Mouse (Mus musculus): ENCODE data around the gene Sept8. TPM values are rescaled to one million over a fixed set of nuclear protein-coding genes. Genes with fewer than 3 reads are reported as not detected.
"Not testable (repeated sequence)": the region's sequence is repeated elsewhere in the genome, so short reads cannot be mapped to it uniquely, and the experiment has no call there.

Gene Sept8
- polyA plus RNA-seq, 1 experiment from 2014 or later, result 23.3 TPM

DNA sequence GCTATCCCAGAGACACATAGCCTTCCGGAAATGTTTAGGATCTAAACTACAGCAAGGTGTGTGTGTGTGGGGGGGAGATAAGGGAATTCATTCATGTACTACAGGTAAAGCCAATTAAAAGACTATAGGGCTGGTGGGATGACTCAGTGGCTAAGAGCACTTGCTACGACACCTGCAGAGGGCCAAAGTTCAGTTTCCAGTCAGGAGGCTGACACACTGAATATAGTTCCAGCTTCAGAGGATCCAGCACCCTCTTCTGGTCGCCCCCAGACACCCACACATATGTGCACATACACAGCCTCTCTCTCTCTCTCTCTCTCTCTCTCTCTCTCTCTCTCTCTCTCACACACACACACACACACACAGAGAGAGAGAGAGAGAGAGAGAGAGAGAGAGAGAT, 38.9 kb downstream of the Sept8 start:
- not testable (repeated sequence) for H3K4me1 ChIP-seq; H3K9ac ChIP-seq (replicated peaks)
- WGBS, result 92% methylated on average over 2 of the region's 3 CpGs

DNA sequence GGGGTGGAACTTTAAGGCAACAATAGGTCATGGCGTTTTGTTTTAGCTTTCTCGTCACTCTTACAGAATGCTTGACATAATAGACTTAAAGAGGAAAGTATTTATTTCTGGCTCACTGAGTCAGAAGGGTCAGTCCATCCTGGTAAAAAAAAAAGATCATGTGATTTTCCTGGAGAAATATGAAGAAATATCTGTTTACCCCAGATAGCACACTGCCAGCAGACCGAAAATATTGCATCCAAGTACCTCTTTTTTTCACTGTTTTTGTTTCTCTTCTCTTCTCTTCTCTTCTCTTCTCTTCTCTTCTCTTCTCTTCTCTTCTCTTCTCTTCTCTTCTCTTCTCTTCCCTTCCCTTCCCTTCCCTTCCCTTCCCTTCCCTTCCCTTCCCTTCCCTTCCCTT, 40.9 kb downstream of the Sept8 start:
- 83% methylated on average over 1 of the region's 3 CpGs for WGBS

More for the DNA sequence above, 38.9 kb downstream of the Sept8 start:
- H3K36me3 ChIP-seq; H3K9me3 ChIP-seq (replicated peaks); H3K4me2 ChIP-seq; H3K27me3 ChIP-seq (replicated peaks); H3K4me3 ChIP-seq (replicated peaks); ATAC-seq (ENCODE audit: low FRiP score); H3K27ac ChIP-seq (replicated peaks): not testable (repeated sequence)

DNA sequence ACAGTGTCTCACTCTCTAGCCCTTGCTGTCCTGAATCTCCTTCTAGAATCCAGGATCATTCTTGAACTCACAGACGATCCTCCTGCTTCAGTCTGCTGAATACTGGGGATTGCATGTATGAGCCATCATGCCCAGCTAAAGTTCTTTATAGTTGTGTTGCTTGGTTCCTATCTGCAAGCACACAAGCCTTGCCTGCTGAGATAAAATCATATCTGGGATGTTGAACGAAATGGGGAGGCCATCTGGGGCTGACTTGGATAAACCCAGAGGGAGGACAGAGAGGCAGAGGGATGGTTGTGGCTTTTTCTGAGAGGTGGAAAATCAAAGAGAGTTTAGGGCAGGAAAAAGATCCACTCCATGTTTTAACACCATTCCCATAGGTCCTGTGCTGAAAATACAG, 42.9 kb downstream of the Sept8 start:
- Histone ChIP-seq H3K27ac (replicated peaks) (no peak overlapping the region), H3K4me1 (peaks cover 9% of the 10 kb centered on the region), H3K4me2 (no peak overlapping the region), H3K9me3 (replicated peaks) (no peaks in the 10 kb centered on the region), H3K9ac (replicated peaks) (no peak overlapping the region), H3K4me3 (replicated peaks) (no peak overlapping the region), H3K27me3 (replicated peaks) (no peaks in the 10 kb centered on the region), H3K36me3 (no peaks in the 10 kb centered on the region)
- ATAC-seq (ENCODE audit: low FRiP score), result no peak
- WGBS, result 87% methylated on average over 2 of the region's 2 CpGs

More for the DNA sequence above, 40.9 kb downstream of the Sept8 start:
- not testable (repeated sequence) for H3K27me3 ChIP-seq (replicated peaks); ATAC-seq (ENCODE audit: low FRiP score); H3K4me1 ChIP-seq; H3K36me3 ChIP-seq; H3K9ac ChIP-seq (replicated peaks); H3K27ac ChIP-seq (replicated peaks); H3K9me3 ChIP-seq (replicated peaks); H3K4me3 ChIP-seq (replicated peaks); H3K4me2 ChIP-seq

DNA sequence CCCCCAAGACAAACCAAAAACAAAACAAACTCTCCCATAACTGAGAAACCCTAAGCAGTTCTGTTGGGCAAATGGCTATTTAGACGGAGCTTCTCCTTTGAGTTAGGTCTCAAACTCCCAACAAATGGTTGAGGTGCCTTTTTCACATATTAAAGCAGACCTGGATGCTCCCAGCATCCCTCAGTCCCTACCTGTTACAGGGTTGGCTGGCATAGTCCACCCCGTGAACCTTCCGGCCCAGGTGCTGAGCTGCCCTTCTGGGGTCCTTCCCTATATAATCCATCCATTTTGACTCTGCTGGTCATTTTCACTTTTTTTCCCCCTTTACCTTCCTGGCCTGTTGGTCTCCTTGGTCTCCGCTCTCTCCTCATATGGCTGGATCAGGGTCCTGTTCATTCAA, 47.6 kb downstream of the Sept8 start:
- Histone ChIP-seq H3K4me1 (peaks cover 30% of the 10 kb centered on the region), H3K27ac (replicated peaks) (peak overlapping the region; percentile 93; the same call in 1 of the 2 replicates), H3K4me2 (peak overlapping the region; percentile 72), H3K9me3 (replicated peaks) (no peaks in the 10 kb centered on the region), H3K36me3 (0 out of 2 replicates have a peak, but pooled peaks cover 5% of the 10 kb centered on the region), H3K4me3 (replicated peaks) (peak overlapping the region; percentile 93), H3K9ac (replicated peaks) (peak overlapping the region; percentile 98), H3K27me3 (replicated peaks) (no peaks in the 10 kb centered on the region)
- peak; percentile 45 for ATAC-seq (ENCODE audit: low FRiP score)
- 85% methylated on average over 4 of the region's 4 CpGs for WGBS

- Histone ChIP-seq H3K4me2 (peak within 1 kb of the TSS; percentile 72), H3K4me1 (peaks cover 30% of the 10 kb centered on the region), H3K27me3 (replicated peaks) (no peaks in the 10 kb centered on the region), H3K36me3 (0 out of 2 replicates have a peak, but pooled peaks cover 10% of the 10 kb centered on the region), H3K9ac (replicated peaks) (peak within 1 kb of the TSS; percentile 98), H3K9me3 (replicated peaks) (no peaks in the 10 kb centered on the region), H3K4me3 (replicated peaks) (peak within 1 kb of the TSS; percentile 93), H3K27ac (replicated peaks) (peak within 1 kb of the TSS; percentile 93)
- under 1% methylated on average over 64 of the region's 69 CpGs for WGBS
- ATAC-seq (ENCODE audit: low FRiP score), result peak; percentile 97
These were observed 48.4 kb downstream of the Sept8 start, which contains the start of gene Kif3a for GRCm38 (mm10) chr11:53567224-53568014. Gene Kif3a (plus strand): TSS chr11:53567379.

- ATAC-seq (ENCODE audit: low FRiP score), result no peak
These were observed 61.5 kb downstream of the Sept8 start for GRCm38 (mm10) chr11:53580562-53580961.

GRCm38 (mm10) chr11:53583151-53583550, 64.1 kb downstream of the Sept8 start:
- peaks cover 79% of the 10 kb centered on the region for H3K36me3 ChIP-seq
- H3K27ac ChIP-seq (replicated peaks), result no peak overlapping the region
- no peaks in the 10 kb centered on the region for H3K27me3 ChIP-seq (replicated peaks)
- H3K4me2 ChIP-seq, result no peak overlapping the region
- 68% methylated on average over 10 of the region's 10 CpGs for WGBS
- no peak overlapping the region for H3K9ac ChIP-seq (replicated peaks)
- no peaks in the 10 kb centered on the region for H3K9me3 ChIP-seq (replicated peaks)
- H3K4me1 ChIP-seq, result no peaks in the 10 kb centered on the region
- no peak for ATAC-seq (ENCODE audit: low FRiP score)
- H3K4me3 ChIP-seq (replicated peaks), result no peak overlapping the region

More at GRCm38 (mm10) chr11:53580562-53580961, 61.5 kb downstream of the Sept8 start:
- no peak overlapping the region for H3K9ac ChIP-seq (replicated peaks)
- WGBS, result 91% methylated on average over 3 of the region's 3 CpGs
- H3K27me3 ChIP-seq (replicated peaks), result no peaks in the 10 kb centered on the region
- peaks cover 69% of the 10 kb centered on the region for H3K36me3 ChIP-seq
- no peak overlapping the region for H3K27ac ChIP-seq (replicated peaks)
- no peak overlapping the region for H3K4me3 ChIP-seq (replicated peaks)
- H3K4me1 ChIP-seq, result no peaks in the 10 kb centered on the region
- no peak overlapping the region for H3K4me2 ChIP-seq
- H3K9me3 ChIP-seq (replicated peaks), result no peaks in the 10 kb centered on the region

DNA sequence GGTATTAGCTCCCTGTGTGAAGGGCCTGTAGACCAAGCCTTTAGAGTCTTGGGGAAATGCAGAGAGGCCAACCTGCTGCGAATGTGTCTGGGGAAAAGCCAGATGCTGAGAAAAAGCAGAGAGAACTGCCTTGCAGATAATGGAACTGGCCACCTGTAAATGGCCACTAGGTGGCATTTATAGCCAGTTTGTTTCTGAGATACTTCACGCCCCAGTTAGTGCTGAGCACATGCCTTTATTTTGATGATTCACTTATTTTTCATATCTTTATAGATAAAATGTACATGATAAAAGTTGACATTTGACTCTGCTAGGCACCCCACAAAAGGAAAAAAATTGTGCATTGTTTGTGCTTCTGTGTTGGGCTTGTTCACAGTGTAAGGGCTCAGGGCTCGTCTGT, 65.8 kb downstream of the Sept8 start:
- Histone ChIP-seq H3K4me2 (no peak overlapping the region), H3K36me3 (peaks cover 82% of the 10 kb centered on the region), H3K27ac (replicated peaks) (no peak overlapping the region), H3K4me1 (no peaks in the 10 kb centered on the region), H3K27me3 (replicated peaks) (no peaks in the 10 kb centered on the region), H3K9me3 (replicated peaks) (no peaks in the 10 kb centered on the region), H3K9ac (replicated peaks) (no peak overlapping the region), H3K4me3 (replicated peaks) (no peak overlapping the region)
- ATAC-seq (ENCODE audit: low FRiP score), result no peak
- WGBS, result 66% methylated on average over 3 of the region's 3 CpGs

DNA sequence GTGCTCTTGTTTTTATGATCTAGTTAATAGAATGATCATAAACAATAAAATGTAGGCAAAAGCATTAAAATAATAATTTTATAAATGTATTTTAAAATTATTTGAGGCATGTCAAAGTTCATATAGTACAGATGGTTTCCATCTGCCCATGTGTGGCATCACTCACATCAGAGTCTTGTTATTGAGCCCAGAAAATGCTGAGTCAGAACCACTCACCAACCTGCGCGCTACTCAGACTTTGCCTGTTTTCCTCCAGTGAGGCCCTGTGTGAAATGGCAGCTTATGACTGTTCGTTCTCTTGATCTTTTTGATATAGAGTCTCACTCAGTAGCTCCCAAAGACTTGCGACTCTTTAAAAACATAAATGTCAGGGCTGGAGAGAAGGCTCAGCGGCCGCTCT, 66.5 kb downstream of the Sept8 start:
- ATAC-seq (ENCODE audit: low FRiP score), result no peak
- no peaks in the 10 kb centered on the region for H3K4me1 ChIP-seq
- no peaks in the 10 kb centered on the region for H3K9me3 ChIP-seq (replicated peaks)
- H3K4me2 ChIP-seq, result no peak overlapping the region
- H3K36me3 ChIP-seq, result peaks cover 77% of the 10 kb centered on the region
- WGBS, result 98% methylated on average over 6 of the region's 6 CpGs
- H3K4me3 ChIP-seq (replicated peaks), result no peak overlapping the region
- no peaks in the 10 kb centered on the region for H3K27me3 ChIP-seq (replicated peaks)
- H3K9ac ChIP-seq (replicated peaks), result no peak overlapping the region
- no peak overlapping the region for H3K27ac ChIP-seq (replicated peaks)

DNA sequence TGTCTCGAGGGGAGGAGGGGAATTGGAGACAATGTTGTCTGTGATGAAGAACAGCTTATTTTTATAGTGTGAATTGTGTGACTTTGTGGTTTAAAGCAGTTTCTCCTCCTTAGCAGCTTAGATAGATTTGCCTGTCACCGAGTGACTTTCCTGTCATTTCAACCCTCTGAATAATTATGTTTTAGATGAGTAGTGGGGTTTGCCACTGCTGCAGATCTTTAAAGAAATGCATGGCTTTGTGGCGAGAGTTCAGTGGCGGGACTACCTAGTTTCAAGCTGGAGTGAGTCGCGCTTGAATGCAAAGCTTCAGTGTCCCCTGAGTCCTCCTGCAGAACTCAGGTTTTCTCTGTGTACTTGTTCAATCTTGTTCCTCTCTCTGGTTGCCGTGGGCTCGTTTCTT, 69.2 kb downstream of the Sept8 start:
- Histone ChIP-seq H3K4me1 (no peaks in the 10 kb centered on the region), H3K36me3 (peaks cover 80% of the 10 kb centered on the region), H3K27ac (replicated peaks) (no peak overlapping the region), H3K9me3 (replicated peaks) (no peaks in the 10 kb centered on the region), H3K4me3 (replicated peaks) (no peak overlapping the region), H3K9ac (replicated peaks) (no peak overlapping the region), H3K27me3 (replicated peaks) (no peaks in the 10 kb centered on the region), H3K4me2 (no peak overlapping the region)
- WGBS, result 84% methylated on average over 8 of the region's 8 CpGs
- ATAC-seq (ENCODE audit: low FRiP score), result no peak

DNA sequence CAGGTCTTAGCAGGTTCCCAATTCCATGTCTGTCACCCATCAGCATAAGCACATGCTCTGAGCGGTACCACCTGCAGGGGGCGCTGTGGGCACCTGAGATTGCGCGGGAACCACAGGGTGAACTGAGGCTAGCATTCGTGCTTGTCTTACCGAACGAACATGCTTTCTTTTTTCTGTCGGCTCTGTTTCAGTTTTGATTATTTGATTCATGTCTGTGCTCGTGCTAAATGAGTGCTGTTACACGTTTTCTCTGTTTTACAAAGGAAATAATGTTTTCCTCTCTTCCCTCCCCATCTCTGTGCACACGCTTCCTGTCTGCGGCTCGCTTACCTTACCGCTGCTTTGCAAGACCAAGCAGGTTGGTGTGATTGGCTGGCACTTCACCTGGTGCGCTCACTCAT, 71.3 kb downstream of the Sept8 start:
- Histone ChIP-seq H3K9me3 (replicated peaks) (no peaks in the 10 kb centered on the region), H3K9ac (replicated peaks) (no peak overlapping the region), H3K4me2 (no peak overlapping the region), H3K27me3 (replicated peaks) (no peaks in the 10 kb centered on the region), H3K4me3 (replicated peaks) (no peak overlapping the region), H3K36me3 (peaks cover 80% of the 10 kb centered on the region), H3K4me1 (no peaks in the 10 kb centered on the region), H3K27ac (replicated peaks) (no peak overlapping the region)
- 42% methylated on average over 15 of the region's 15 CpGs for WGBS
- no peak for ATAC-seq (ENCODE audit: low FRiP score)

- H3K36me3 ChIP-seq, result peaks cover 79% of the 10 kb centered on the region
- H3K4me3 ChIP-seq (replicated peaks), result no peak overlapping the region
- H3K9me3 ChIP-seq (replicated peaks), result no peaks in the 10 kb centered on the region
- 97% methylated on average over 5 of the region's 5 CpGs for WGBS
- no peaks in the 10 kb centered on the region for H3K27me3 ChIP-seq (replicated peaks)
- H3K9ac ChIP-seq (replicated peaks), result no peak overlapping the region
- H3K4me2 ChIP-seq, result no peak overlapping the region
- no peak for ATAC-seq (ENCODE audit: low FRiP score)
- no peak overlapping the region for H3K27ac ChIP-seq (replicated peaks)
- H3K4me1 ChIP-seq, result no peaks in the 10 kb centered on the region
These were observed 72.1 kb downstream of the Sept8 start for GRCm38 (mm10) chr11:53591116-53591515.
